ENCODE assay signal across 14 mouse cellular contexts in genomic region chr2:142585845-142586244, GRCm38 (mm10).
"Had no signal": no experiment of that assay in that cellular context is flagged by ENCODE, and none has a peak within 500 bp of the region (broad histone marks: within the 10 kb centered on the region; RNA-seq: fewer than 3 reads in every experiment).

No protein-coding gene starts in this region.

- H3K4me1 ChIP-seq: liver, embryonic 12.5 days; liver, embryonic 15.5 days had no signal

- H3K9me3 ChIP-seq: limb, embryonic 10.5 days; limb, embryonic 13.5 days; liver, embryonic 12.5 days; liver, embryonic 15.5 days; midbrain, embryonic 12.5 days had no signal

- H3K27me3 ChIP-seq: limb, embryonic 13.5 days; liver, embryonic 12.5 days; liver, embryonic 15.5 days had no signal

- H3K36me3 ChIP-seq: limb, embryonic 10.5 days; limb, embryonic 13.5 days; liver, embryonic 12.5 days; liver, embryonic 15.5 days; midbrain, embryonic 12.5 days had no signal

- H3K9ac ChIP-seq: limb, embryonic 13.5 days; liver, embryonic 12.5 days; liver, embryonic 15.5 days; midbrain, embryonic 12.5 days had no signal

- H3K27ac ChIP-seq: layer of hippocampus, adult 2 months; limb, embryonic 10.5 days; limb, embryonic 13.5 days; liver, embryonic 12.5 days; liver, embryonic 15.5 days; midbrain, embryonic 12.5 days had no signal

- H3K4me2 ChIP-seq: limb, embryonic 13.5 days; liver, embryonic 12.5 days; liver, embryonic 15.5 days; midbrain, embryonic 12.5 days had no signal

- DNase-seq: kidney, adult 11 months; layer of hippocampus, adult 9-11 months; liver; lung, adult 2 months; lung, postnatal 14 days; lung, postnatal 4 days; thymus, adult 18-20 months; thymus, postnatal 36 days had no signal

- H3K4me3 ChIP-seq: layer of hippocampus, adult 2 months; limb, embryonic 10.5 days; limb, embryonic 13.5 days; liver, embryonic 12.5 days; liver, embryonic 15.5 days; midbrain, embryonic 12.5 days had no signal

- ATAC-seq: liver, embryonic 12.5 days had no signal
